ENCODE assay signal across 24 mouse cellular contexts in genomic region chr14:75732631-75733030, GRCm38 (mm10).
"Had no signal": no experiment of that assay in that cellular context is flagged by ENCODE, and none has a peak within 500 bp of the region (broad histone marks: within the 10 kb centered on the region; RNA-seq: fewer than 3 reads in every experiment).

No protein-coding gene starts in this region.

- H3K27ac ChIP-seq: heart, embryonic 13.5 days; heart, embryonic 15.5 days; hindbrain, embryonic 13.5 days; hindbrain, embryonic 15.5 days; hindbrain, postnatal 0 days; kidney, embryonic 15.5 days; kidney, postnatal 0 days; limb, embryonic 13.5 days; limb, embryonic 15.5 days; liver, embryonic 12.5 days; liver, embryonic 14.5 days had no signal

- H3K4me3 ChIP-seq: heart, embryonic 13.5 days; heart, embryonic 15.5 days; hindbrain, embryonic 13.5 days; hindbrain, embryonic 15.5 days; kidney, embryonic 15.5 days; limb, embryonic 13.5 days; limb, embryonic 15.5 days; liver, embryonic 12.5 days had no signal

- H3K4me1 ChIP-seq: heart, embryonic 13.5 days; heart, embryonic 15.5 days; hindbrain, embryonic 13.5 days; hindbrain, embryonic 15.5 days; kidney, embryonic 15.5 days; limb, embryonic 13.5 days; limb, embryonic 15.5 days had no signal

- ATAC-seq: forebrain, postnatal 0 days; hindbrain, postnatal 0 days; intestine, embryonic 16.5 days; liver, embryonic 12.5 days had no signal

- H3K9ac ChIP-seq: forebrain, postnatal 0 days; heart, embryonic 13.5 days; heart, embryonic 15.5 days; hindbrain, embryonic 13.5 days; hindbrain, embryonic 15.5 days; kidney, embryonic 15.5 days; limb, embryonic 13.5 days; limb, embryonic 15.5 days; liver, embryonic 12.5 days; liver, embryonic 14.5 days had no signal

- H3K9me3 ChIP-seq: heart, embryonic 13.5 days; heart, embryonic 15.5 days; hindbrain, embryonic 13.5 days; hindbrain, embryonic 15.5 days; kidney, embryonic 15.5 days; limb, embryonic 13.5 days; limb, embryonic 15.5 days; liver, embryonic 12.5 days had no signal

- H3K4me2 ChIP-seq: heart, embryonic 13.5 days; heart, embryonic 15.5 days; hindbrain, embryonic 13.5 days; hindbrain, embryonic 15.5 days; kidney, embryonic 15.5 days; limb, embryonic 13.5 days; limb, embryonic 15.5 days; liver, embryonic 12.5 days had no signal

- H3K27me3 ChIP-seq: heart, embryonic 13.5 days; heart, embryonic 15.5 days; hindbrain, embryonic 13.5 days; hindbrain, embryonic 15.5 days; kidney, embryonic 15.5 days; limb, embryonic 13.5 days; limb, embryonic 15.5 days; liver, embryonic 12.5 days had no signal

- DNase-seq: forebrain, postnatal 0 days; gastrocnemius, postnatal 14 days; gastrocnemius, postnatal 36 days; heart, postnatal 14 days; kidney, adult 11 months; kidney, adult 2 months; kidney, adult 9 months; kidney, postnatal 14 days; kidney, postnatal 36 days; layer of hippocampus, adult 9-11 months; layer of hippocampus, postnatal 36 days; left cerebral cortex, postnatal 4 days had no signal
